Mouse (Mus musculus): ENCODE data around the gene Tmem183a. TPM values are rescaled to one million over a fixed set of nuclear protein-coding genes. Genes with fewer than 3 reads are reported as not detected.

Gene Tmem183a
- polyA plus RNA-seq, 1 experiment from 2014 or later, result 73.8 TPM

- H3K4me3 ChIP-seq, result no peak overlapping the region
- no peak overlapping the region for H3K9ac ChIP-seq
- no peaks in the 10 kb centered on the region for H3K27me3 ChIP-seq (replicated peaks)
- H3K4me2 ChIP-seq, result no peak overlapping the region
- no peaks in the 10 kb centered on the region for H3K4me1 ChIP-seq (replicated peaks)
- H3K36me3 ChIP-seq, result peaks cover 56% of the 10 kb centered on the region
- ATAC-seq (ENCODE audit: insufficient number of reproducible peaks, low FRiP score), result no peak
- H3K27ac ChIP-seq (ENCODE audit: poor library complexity, severe bottlenecking), result no peak overlapping the region
- 90% methylated on average over 5 of the region's 5 CpGs for WGBS
- H3K9me3 ChIP-seq (replicated peaks), result no peaks in the 10 kb centered on the region
These were observed 43.5 kb downstream of the Tmem183a start for GRCm38 (mm10) chr1:134318261-134318660.

- ATAC-seq (ENCODE audit: insufficient number of reproducible peaks, low FRiP score), result no peak
- Histone ChIP-seq H3K27me3 (replicated peaks) (no peaks in the 10 kb centered on the region), H3K4me2 (no peak overlapping the region), H3K9me3 (replicated peaks) (no peaks in the 10 kb centered on the region), H3K36me3 (peaks cover 57% of the 10 kb centered on the region), H3K27ac (ENCODE audit: poor library complexity, severe bottlenecking) (no peak overlapping the region), H3K4me3 (no peak overlapping the region), H3K9ac (no peak overlapping the region), H3K4me1 (replicated peaks) (no peaks in the 10 kb centered on the region)
- 81% methylated on average over 9 of the region's 9 CpGs for WGBS
These were observed 45.4 kb downstream of the Tmem183a start for GRCm38 (mm10) chr1:134316361-134316760.

GRCm38 (mm10) chr1:134315181-134315580 is 46.6 kb downstream of the Tmem183a start:
- H3K27ac ChIP-seq (ENCODE audit: poor library complexity, severe bottlenecking), result no peak overlapping the region
- no peak overlapping the region for H3K4me3 ChIP-seq
- no peaks in the 10 kb centered on the region for H3K9me3 ChIP-seq (replicated peaks)
- no peak overlapping the region for H3K9ac ChIP-seq
- no peak for ATAC-seq (ENCODE audit: insufficient number of reproducible peaks, low FRiP score)
- no peaks in the 10 kb centered on the region for H3K27me3 ChIP-seq (replicated peaks)
- peaks cover 60% of the 10 kb centered on the region for H3K36me3 ChIP-seq
- no peak overlapping the region for H3K4me2 ChIP-seq
- WGBS, result 84% methylated on average over 5 of the region's 5 CpGs
- no peaks in the 10 kb centered on the region for H3K4me1 ChIP-seq (replicated peaks)

GRCm38 (mm10) chr1:134311760-134312159 is 50.0 kb downstream of the Tmem183a start:
- peaks cover 66% of the 10 kb centered on the region for H3K36me3 ChIP-seq
- 86% methylated on average over 7 of the region's 7 CpGs for WGBS

GRCm38 (mm10) chr1:134310729-134311128 is 51.0 kb downstream of the Tmem183a start:
- Histone ChIP-seq H3K36me3 (peaks cover 55% of the 10 kb centered on the region), H3K4me1 (replicated peaks) (no peaks in the 10 kb centered on the region), H3K9ac (no peak overlapping the region), H3K4me3 (no peak overlapping the region), H3K27me3 (replicated peaks) (no peaks in the 10 kb centered on the region), H3K4me2 (no peak overlapping the region), H3K9me3 (replicated peaks) (no peaks in the 10 kb centered on the region), H3K27ac (ENCODE audit: poor library complexity, severe bottlenecking) (no peak overlapping the region)
- 87% methylated on average over 3 of the region's 3 CpGs for WGBS
- ATAC-seq (ENCODE audit: insufficient number of reproducible peaks, low FRiP score), result no peak

More at GRCm38 (mm10) chr1:134311760-134312159, 50.0 kb downstream of the Tmem183a start:
- Histone ChIP-seq H3K9me3 (replicated peaks) (no peaks in the 10 kb centered on the region), H3K27me3 (replicated peaks) (no peaks in the 10 kb centered on the region), H3K9ac (no peak overlapping the region), H3K27ac (ENCODE audit: poor library complexity, severe bottlenecking) (no peak overlapping the region), H3K4me2 (no peak overlapping the region), H3K4me3 (no peak overlapping the region), H3K4me1 (replicated peaks) (no peaks in the 10 kb centered on the region)
- ATAC-seq (ENCODE audit: insufficient number of reproducible peaks, low FRiP score), result no peak

GRCm38 (mm10) chr1:134310291-134310690 is 51.5 kb downstream of the Tmem183a start:
- no peak overlapping the region for H3K27ac ChIP-seq (ENCODE audit: poor library complexity, severe bottlenecking)
- WGBS, result 80% methylated on average over 2 of the region's 2 CpGs
- H3K36me3 ChIP-seq, result peaks cover 55% of the 10 kb centered on the region
- no peak overlapping the region for H3K4me2 ChIP-seq
- no peaks in the 10 kb centered on the region for H3K9me3 ChIP-seq (replicated peaks)
- ATAC-seq (ENCODE audit: insufficient number of reproducible peaks, low FRiP score), result no peak
- H3K4me3 ChIP-seq, result no peak overlapping the region
- H3K4me1 ChIP-seq (replicated peaks), result no peaks in the 10 kb centered on the region
- no peak overlapping the region for H3K9ac ChIP-seq
- no peaks in the 10 kb centered on the region for H3K27me3 ChIP-seq (replicated peaks)

GRCm38 (mm10) chr1:134307409-134307808 is 54.4 kb downstream of the Tmem183a start:
- peaks cover 14% of the 10 kb centered on the region for H3K4me1 ChIP-seq (replicated peaks)
- WGBS, result 75% methylated on average over 10 of the region's 10 CpGs
- H3K27ac ChIP-seq (ENCODE audit: poor library complexity, severe bottlenecking), result no peak overlapping the region
- H3K9me3 ChIP-seq (replicated peaks), result no peaks in the 10 kb centered on the region
- ATAC-seq (ENCODE audit: insufficient number of reproducible peaks, low FRiP score), result no peak
- no peak overlapping the region for H3K9ac ChIP-seq
- H3K36me3 ChIP-seq, result peaks cover 60% of the 10 kb centered on the region
- H3K4me3 ChIP-seq, result no peak overlapping the region
- no peaks in the 10 kb centered on the region for H3K27me3 ChIP-seq (replicated peaks)
- no peak overlapping the region for H3K4me2 ChIP-seq

GRCm38 (mm10) chr1:134304940-134305339 is 56.8 kb downstream of the Tmem183a start:
- peaks cover 4% of the 10 kb centered on the region; the same call in 1 of the 2 replicates for H3K27me3 ChIP-seq (replicated peaks)
- H3K36me3 ChIP-seq, result peaks cover 38% of the 10 kb centered on the region
- H3K27ac ChIP-seq (ENCODE audit: poor library complexity, severe bottlenecking), result no peak overlapping the region
- WGBS, result 91% methylated on average over 9 of the region's 9 CpGs
- ATAC-seq (ENCODE audit: insufficient number of reproducible peaks, low FRiP score), result no peak
- no peak overlapping the region for H3K4me2 ChIP-seq
- no peak overlapping the region for H3K9ac ChIP-seq
- peaks cover 21% of the 10 kb centered on the region for H3K4me1 ChIP-seq (replicated peaks)
- H3K9me3 ChIP-seq (replicated peaks), result no peaks in the 10 kb centered on the region
- no peak overlapping the region for H3K4me3 ChIP-seq

- Histone ChIP-seq H3K9ac (peak overlapping the region; percentile 48; the same call in 1 of the 2 replicates), H3K27me3 (replicated peaks) (peaks cover 14% of the 10 kb centered on the region), H3K4me1 (replicated peaks) (peaks cover 38% of the 10 kb centered on the region), H3K4me3 (no peak overlapping the region), H3K27ac (ENCODE audit: poor library complexity, severe bottlenecking) (peak overlapping the region; percentile 91), H3K36me3 (peaks cover 25% of the 10 kb centered on the region), H3K9me3 (replicated peaks) (no peaks in the 10 kb centered on the region), H3K4me2 (0 out of 2 replicates have a peak overlapping the region, but pooled peaks have one; percentile 14)
- ATAC-seq (ENCODE audit: insufficient number of reproducible peaks, low FRiP score), result 0 out of 2 replicates have a peak, but pooled peaks have one; percentile 43
- WGBS, result 29% methylated on average over 8 of the region's 8 CpGs
These were observed 59.1 kb downstream of the Tmem183a start for GRCm38 (mm10) chr1:134302568-134303238.

GRCm38 (mm10) chr1:134298636-134299411 is 63.0 kb downstream of the Tmem183a start:
- Histone ChIP-seq H3K9me3 (replicated peaks) (peaks cover 5% of the 10 kb centered on the region), H3K9ac (peak overlapping the region; percentile 77), H3K4me2 (peak overlapping the region; percentile 95), H3K36me3 (peaks cover 10% of the 10 kb centered on the region), H3K4me3 (peak overlapping the region; percentile 56), H3K27ac (ENCODE audit: poor library complexity, severe bottlenecking) (no peak overlapping the region), H3K27me3 (replicated peaks) (peaks cover 21% of the 10 kb centered on the region), H3K4me1 (replicated peaks) (peaks cover 37% of the 10 kb centered on the region)
- 0 out of 2 replicates have a peak, but pooled peaks have one; percentile 30 for ATAC-seq (ENCODE audit: insufficient number of reproducible peaks, low FRiP score)
- 13% methylated on average over 54 of the region's 59 CpGs for WGBS

GRCm38 (mm10) chr1:134297265-134297664 is 64.5 kb downstream of the Tmem183a start:
- H3K4me1 ChIP-seq (replicated peaks), result peaks cover 23% of the 10 kb centered on the region
- H3K9ac ChIP-seq, result no peak overlapping the region
- WGBS, result 84% methylated on average over 8 of the region's 8 CpGs
- H3K9me3 ChIP-seq (replicated peaks), result peaks cover 5% of the 10 kb centered on the region
- H3K27ac ChIP-seq (ENCODE audit: poor library complexity, severe bottlenecking), result no peak overlapping the region
- peaks cover 10% of the 10 kb centered on the region for H3K36me3 ChIP-seq
- no peak overlapping the region for H3K4me2 ChIP-seq
- no peak overlapping the region for H3K4me3 ChIP-seq
- H3K27me3 ChIP-seq (replicated peaks), result peaks cover 21% of the 10 kb centered on the region
- ATAC-seq (ENCODE audit: insufficient number of reproducible peaks, low FRiP score), result no peak
